ENCODE assay signal across 24 mouse cellular contexts in the genomic region with DNA sequence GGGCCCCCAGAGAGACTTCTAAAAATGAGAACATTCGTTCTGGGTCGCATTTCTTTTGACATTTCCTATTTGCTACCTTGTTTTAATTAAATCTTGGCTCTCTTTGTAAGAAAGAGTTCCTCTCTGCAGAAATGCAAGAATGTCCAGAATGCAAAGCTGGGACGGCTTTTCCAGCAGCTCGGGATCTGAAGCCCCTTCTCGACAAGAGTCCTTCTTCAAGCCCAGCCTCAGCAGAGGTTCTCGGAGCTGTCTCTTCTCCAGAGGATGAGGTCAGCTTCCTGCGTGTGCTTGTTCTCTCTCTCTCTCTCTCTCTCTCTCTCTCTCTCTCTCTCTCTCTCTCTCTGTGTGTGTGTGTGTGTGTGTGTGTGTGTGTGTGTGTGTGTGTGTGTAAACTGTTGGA. TPM values are rescaled to one million over a fixed set of nuclear protein-coding genes. Genes with fewer than 3 reads are reported as not detected.
DNase-seq lines count a peak whose midpoint lies in the region; ATAC-seq and TF ChIP-seq lines count a peak whose summit lies in the region.
"Had no signal": no experiment of that assay in that cellular context is flagged by ENCODE, and none has a peak within 500 bp of the region (broad histone marks: within the 10 kb centered on the region; RNA-seq: fewer than 3 reads in every experiment).

No protein-coding gene starts in this region.

- no peak overlapping the region for H3K4me3 ChIP-seq in limb, embryonic 14.5 days (replicated peaks; ENCODE audit: low read length)
- no peak overlapping the region for H3K4me3 ChIP-seq in limb, embryonic 10.5 days
- no peak overlapping the region for H3K4me3 ChIP-seq in liver, embryonic 12.5 days
- H3K4me3 ChIP-seq: forebrain, embryonic 13.5 days; hindbrain, embryonic 12.5 days; left cerebral cortex, adult 2 months; midbrain, embryonic 15.5 days; neural tube, embryonic 12.5 days had no signal

- peaks cover 10% of the 10 kb centered on the region; the same call in 1 of the 2 replicates for H3K27me3 ChIP-seq in limb, embryonic 14.5 days (ENCODE audit: control insufficient read depth, insufficient read depth, low read length)
- peaks cover 28% of the 10 kb centered on the region for H3K27me3 ChIP-seq in limb, embryonic 10.5 days (ENCODE audit: low read depth, poor library complexity, severe bottlenecking)
- no peaks in the 10 kb centered on the region for H3K27me3 ChIP-seq in liver, embryonic 12.5 days (replicated peaks)

- peaks cover 9% of the 10 kb centered on the region; the same call in 1 of the 2 replicates for H3K4me1 ChIP-seq in limb, embryonic 14.5 days (ENCODE audit: control insufficient read depth, insufficient read depth, low read length)
- H3K4me1 ChIP-seq in limb, embryonic 10.5 days, result peaks cover 24% of the 10 kb centered on the region
- peaks cover 58% of the 10 kb centered on the region for H3K4me1 ChIP-seq in liver, embryonic 12.5 days

- no peak for ATAC-seq in limb, embryonic 14.5 days (ENCODE audit: low FRiP score, low read depth)
- no peak for ATAC-seq in liver, embryonic 12.5 days
- ATAC-seq: CD4-positive, CD25-positive, alpha-beta regulatory T cell, adult 4 months; forebrain, embryonic 13.5 days; intestine, postnatal 0 days; lung, postnatal 0 days; midbrain, embryonic 15.5 days had no signal

- H3K9me3 ChIP-seq in limb, embryonic 14.5 days (ENCODE audit: control insufficient read depth, low read length), result no peaks in the 10 kb centered on the region
- no peaks in the 10 kb centered on the region for H3K9me3 ChIP-seq in limb, embryonic 10.5 days (replicated peaks)
- H3K9me3 ChIP-seq in liver, embryonic 12.5 days (replicated peaks), result no peaks in the 10 kb centered on the region
- H3K9me3 ChIP-seq: forebrain, embryonic 13.5 days; hindbrain, embryonic 12.5 days; midbrain, embryonic 15.5 days; neural tube, embryonic 12.5 days had no signal

- H3K36me3 ChIP-seq in limb, embryonic 14.5 days (ENCODE audit: control insufficient read depth, insufficient read depth, low read length), result peaks cover 9% of the 10 kb centered on the region; the same call in 1 of the 2 replicates
- H3K36me3 ChIP-seq in limb, embryonic 10.5 days, result peaks cover 12% of the 10 kb centered on the region
- H3K36me3 ChIP-seq in liver, embryonic 12.5 days, result peaks cover 13% of the 10 kb centered on the region

- 58% methylated on average over 7 of the region's 7 CpGs for WGBS in limb, embryonic 14.5 days
- 81% methylated on average over 7 of the region's 7 CpGs for WGBS in limb, embryonic 10.5 days
- WGBS in liver, embryonic 12.5 days (ENCODE audit: insufficient replicate concordance), result 63% methylated on average over 7 of the region's 7 CpGs

- no peak overlapping the region for H3K27ac ChIP-seq in limb, embryonic 14.5 days (replicated peaks; ENCODE audit: low read depth, low read length)
- no peak overlapping the region for H3K27ac ChIP-seq in limb, embryonic 10.5 days
- peak overlapping the region; percentile 45; the same call in 1 of the 2 replicates for H3K27ac ChIP-seq in liver, embryonic 12.5 days
- H3K27ac ChIP-seq: forebrain, embryonic 13.5 days; hindbrain, embryonic 12.5 days; left cerebral cortex, adult 2 months; liver, embryonic 14.5 days; macrophage; midbrain, embryonic 15.5 days; neural tube, embryonic 12.5 days had no signal

- no peak overlapping the region for H3K4me2 ChIP-seq in limb, embryonic 14.5 days (replicated peaks; ENCODE audit: low read depth, low read length, severe bottlenecking)
- no peak overlapping the region for H3K4me2 ChIP-seq in liver, embryonic 12.5 days
- H3K4me2 ChIP-seq: forebrain, embryonic 13.5 days; heart, embryonic 11.5 days; hindbrain, embryonic 12.5 days; midbrain, embryonic 15.5 days; neural tube, embryonic 12.5 days had no signal

- DNase-seq in gastrocnemius, adult 18-20 months (ENCODE audit: low spot score), result peak; percentile 30
- no peak for DNase-seq in gastrocnemius, postnatal 4 days (ENCODE audit: low spot score in 2 of 2)
- DNase-seq in limb, embryonic 14.5 days (ENCODE audit: low spot score), result peak; percentile 28
- no peak for DNase-seq in limb, embryonic 10.5 days (ENCODE audit: low spot score)
- DNase-seq in testis, postnatal 14 days (ENCODE audit: low spot score), result peak; percentile 31
- no peak for DNase-seq in cerebellum, postnatal 14 days
- no peak for DNase-seq in kidney, adult 9 months
- DNase-seq: cerebellum, adult 9-10 months; kidney, postnatal 4 days; layer of hippocampus, adult 9-11 months; retina, postnatal 1 day; right cerebral cortex, postnatal 4 days had no signal

- no peak for TF ChIP-seq POLR2A in limb, embryonic 14.5 days (IDR thresholded peaks at IDR 0.05; ENCODE audit: borderline replicate concordance, extremely low read depth, insufficient read depth, insufficient read length)

- no peak overlapping the region for H3K9ac ChIP-seq in limb, embryonic 14.5 days (ENCODE audit: low read depth, low read length, severe bottlenecking)
- H3K9ac ChIP-seq in liver, embryonic 12.5 days, result no peak overlapping the region
- H3K9ac ChIP-seq: forebrain, embryonic 13.5 days; hindbrain, embryonic 12.5 days; liver, embryonic 14.5 days; midbrain, embryonic 15.5 days; neural tube, embryonic 12.5 days had no signal

RNA-seq across cellular contexts. Expression of gene Suds3, which starts 1.8 kb away (rescaled TPM):
- total RNA-seq in gastrocnemius, adult 18-20 months (2021), result 10 to 100 TPM; 89.2 to 94.8 TPM
- total RNA-seq in gastrocnemius, postnatal 4 days (2021), result 10 to 100 TPM; 52.7 to 54.7 TPM
- 74.7 and 91.8 TPM in 2 replicates for polyA plus RNA-seq in limb, embryonic 14.5 days (2012; rRNA removed)
- 43.8 and 46.3 TPM in 2 replicates for polyA plus RNA-seq in limb, embryonic 14.5 days (2014; fragmentation: Nextera tagmentation; extraction: Ambion mirVana)
- polyA plus RNA-seq in limb, embryonic 10.5 days (2016; fragmentation: Nextera tagmentation; extraction: Ambion mirVana), result 76.9 and 80.9 TPM in 2 replicates
- polyA plus RNA-seq in liver, embryonic 12.5 days (2016; fragmentation: Nextera tagmentation; extraction: Ambion mirVana), result 61.2 and 66.4 TPM in 2 replicates

RNA-seq across cellular contexts. Expression of gene Taok3, which starts 2.2 kb away (rescaled TPM):
- 1 to 10 TPM; 5.0 to 5.4 TPM for total RNA-seq in gastrocnemius, adult 18-20 months (2021)
- 10 to 100 TPM; 13.7 to 14.7 TPM for total RNA-seq in gastrocnemius, postnatal 4 days (2021)
- polyA plus RNA-seq in limb, embryonic 14.5 days (2012; rRNA removed), result 7.1 and 7.4 TPM in 2 replicates
- 14.3 and 15.8 TPM in 2 replicates for polyA plus RNA-seq in limb, embryonic 14.5 days (2014; fragmentation: Nextera tagmentation; extraction: Ambion mirVana)
- 5.5 and 6.2 TPM in 2 replicates for polyA plus RNA-seq in limb, embryonic 10.5 days (2016; fragmentation: Nextera tagmentation; extraction: Ambion mirVana)
- polyA plus RNA-seq in liver, embryonic 12.5 days (2016; fragmentation: Nextera tagmentation; extraction: Ambion mirVana), result 67.9 and 68.6 TPM in 2 replicates

Comparison
In these comparisons a context has a peak if more than half of its experiments do, and no peak if none do; other contexts are left out.
1. DNase-seq: peak in gastrocnemius, adult 18-20 months (single experiment), limb, embryonic 14.5 days (single experiment) and testis, postnatal 14 days (single experiment); none in gastrocnemius, postnatal 4 days (0 of 2), limb, embryonic 10.5 days (single experiment), cerebellum, postnatal 14 days (0 of 2) and kidney, adult 9 months (single experiment).